Mouse (Mus musculus) midbrain, embryonic 14.5 days (tissue): ENCODE results near the gene Prkg1. TPM values are rescaled to one million over a fixed set of nuclear protein-coding genes. Genes with fewer than 3 reads are reported as not detected.

Experiments used
- ATAC-seq: fragments of 200-750 bp; cut with Nextera tagmentation; 2 replicates; pipeline ENCODE4 v1.8.0; 2017; ENCODE audit warnings: moderate number of reproducible peaks, moderate library complexity; ENCODE audit not compliant: low FRiP score, low TSS enrichment
- DNase-seq: peaks from one replicate; pipeline ENCODE4 v3.0.0-alpha.2; 2015
- H3K27ac ChIP-seq: fragments of 300-500 bp; sonication (generic); replicated peaks from 2 replicates; pipeline ENCODE4 v1.5.1; 2014; ENCODE audit warnings: mild to moderate bottlenecking, low read depth, low read length, moderate library complexity
- H3K27me3 ChIP-seq: fragments of 300-500 bp; sonication (generic); 2 replicates; pipeline ENCODE4 v1.6.1; 2014; ENCODE audit warnings: low read length, control low read depth, mixed read lengths; ENCODE audit not compliant: control insufficient read depth, insufficient read depth
- H3K36me3 ChIP-seq: fragments of 300-500 bp; sonication (generic); 2 replicates; pipeline ENCODE4 v1.6.1; 2014; ENCODE audit warnings: low read length, control low read depth; ENCODE audit not compliant: control insufficient read depth, insufficient read depth
- H3K4me1 ChIP-seq: fragments of 300-500 bp; sonication (generic); 2 replicates; pipeline ENCODE4 v1.6.1; 2014; ENCODE audit warnings: mild to moderate bottlenecking, antibody characterized with exemption, low read length, control low read depth; ENCODE audit not compliant: control insufficient read depth, insufficient read depth
- H3K4me2 ChIP-seq: fragments of 300-500 bp; sonication (generic); 2 replicates; pipeline ENCODE4 v1.6.1; 2014; ENCODE audit warnings: mild to moderate bottlenecking, low read length, moderate library complexity
- H3K4me3 ChIP-seq: fragments of 300-500 bp; sonication (generic); replicated peaks from 2 replicates; pipeline ENCODE4 v1.5.1; 2014; ENCODE audit warnings: low read depth, low read length
- H3K9ac ChIP-seq: fragments of 300-500 bp; sonication (generic); replicated peaks from 2 replicates; pipeline ENCODE4 v1.6.1; 2014; ENCODE audit warnings: mild to moderate bottlenecking, low read length, moderate library complexity
- H3K9me3 ChIP-seq: fragments of 300-500 bp; sonication (generic); 2 replicates; pipeline ENCODE4 v1.6.1; 2016; ENCODE audit warnings: low read length, control low read depth, mixed read lengths; ENCODE audit not compliant: control insufficient read depth
- WGBS: fragments of 180-500 bp; shearing (Covaris S2); extraction: QIAGEN DNeasy Blood & Tissue Kit; methylation state at CpG from one replicate; pipeline ENCODE4 v1.1.7; 2014; 5-methylcytosine and 5-hydroxymethylcytosine counted together
- polyA plus RNA-seq: library from polyadenylated mRNA; unstranded; fragments of >200 nt; fragmentation: Nextera tagmentation; extraction: Ambion mirVana; gene quantifications from 2 replicates; pipeline ENCODE4 v1.2.1, GENCODE M21; 2014

Prkg1 gene
- polyA plus RNA-seq, 1 experiment from 2014 or later = 3.9 TPM

DNA sequence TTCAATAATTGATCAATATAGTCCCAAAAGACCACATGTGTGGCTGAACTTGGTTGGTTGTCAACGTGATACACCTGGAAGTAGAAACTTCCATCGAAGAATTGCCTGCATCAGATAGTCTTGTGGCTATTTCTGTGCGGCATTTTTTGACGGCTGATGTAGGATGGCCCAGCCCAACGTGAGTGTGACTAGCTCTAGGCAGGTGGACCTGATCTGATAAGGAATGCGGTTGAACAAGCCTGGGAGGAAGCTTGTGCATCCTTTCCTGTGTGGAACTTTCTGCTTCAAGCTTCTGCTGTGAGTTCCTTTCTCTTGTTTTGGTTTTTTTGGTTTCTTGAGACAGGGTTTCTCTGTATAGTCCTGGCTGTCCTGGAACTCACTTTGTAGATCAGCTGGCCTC is 660.1 kb downstream of the Prkg1 start:
- Histone ChIP-seq H3K36me3 (no peaks in the 10 kb centered on the region), H3K9ac (no peak overlapping the region), H3K27me3 (no peaks in the 10 kb centered on the region), H3K9me3 (no peaks in the 10 kb centered on the region), H3K4me3 (no peak overlapping the region), H3K27ac (no peak overlapping the region), H3K4me2 (no peak overlapping the region), H3K4me1 (no peaks in the 10 kb centered on the region)
- DNase-seq (no peak), ATAC-seq (no peak)
- WGBS = 84% methylated on average over 6 of the region's 6 CpGs

DNA sequence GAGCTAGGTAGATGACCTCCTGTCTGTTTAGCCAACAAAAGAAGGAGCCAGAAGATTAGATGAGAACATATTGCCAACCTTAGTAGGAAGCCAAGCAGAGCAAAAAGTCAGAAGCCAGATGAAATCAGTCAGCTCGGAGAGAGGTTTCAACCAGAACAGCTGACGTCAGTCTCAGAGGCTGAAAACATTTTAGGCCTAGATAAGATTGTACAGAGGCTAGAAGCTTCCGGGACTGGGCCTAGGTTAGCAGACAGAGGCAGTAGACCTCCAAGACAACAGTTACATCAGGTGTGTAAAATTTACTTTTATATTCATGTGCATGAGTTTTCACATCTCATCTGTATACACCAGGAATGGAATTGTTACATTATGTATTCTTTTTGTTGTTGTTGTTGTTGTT is 665.5 kb downstream of the Prkg1 start:
- Histone ChIP-seq H3K9me3 (no peaks in the 10 kb centered on the region), H3K27me3 (no peaks in the 10 kb centered on the region), H3K36me3 (no peaks in the 10 kb centered on the region), H3K4me3 (no peak overlapping the region), H3K27ac (no peak overlapping the region), H3K9ac (no peak overlapping the region), H3K4me1 (no peaks in the 10 kb centered on the region), H3K4me2 (no peak overlapping the region)
- ATAC-seq = no peak
- DNase-seq = no peak
- 90% methylated on average over 3 of the region's 3 CpGs for WGBS

DNA sequence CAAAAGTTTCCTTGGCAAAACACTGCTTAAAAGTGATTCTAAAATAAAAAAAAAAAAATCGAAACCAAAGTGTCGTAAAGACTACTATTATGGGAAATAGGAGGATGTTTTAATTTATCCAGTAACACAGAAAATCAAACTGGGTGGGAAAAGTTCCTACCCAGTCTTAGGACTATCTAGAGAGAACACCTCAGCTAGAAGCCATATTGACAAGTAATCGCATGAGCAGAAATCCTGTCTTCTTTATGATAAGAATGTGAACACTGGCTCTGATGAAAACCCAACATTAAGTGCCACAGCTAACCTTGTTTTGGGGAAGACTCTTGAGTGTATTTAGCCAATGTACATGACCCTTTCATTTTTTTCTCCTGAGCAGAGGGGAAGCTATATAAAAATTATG is 667.0 kb downstream of the Prkg1 start:
- 69% methylated on average over 3 of the region's 3 CpGs for WGBS
- DNase-seq = no peak
- Histone ChIP-seq H3K9me3 (no peaks in the 10 kb centered on the region), H3K27ac (no peak overlapping the region), H3K27me3 (no peaks in the 10 kb centered on the region), H3K9ac (no peak overlapping the region), H3K4me3 (no peak overlapping the region), H3K4me2 (no peak overlapping the region), H3K4me1 (no peaks in the 10 kb centered on the region), H3K36me3 (no peaks in the 10 kb centered on the region)
- no peak for ATAC-seq

DNA sequence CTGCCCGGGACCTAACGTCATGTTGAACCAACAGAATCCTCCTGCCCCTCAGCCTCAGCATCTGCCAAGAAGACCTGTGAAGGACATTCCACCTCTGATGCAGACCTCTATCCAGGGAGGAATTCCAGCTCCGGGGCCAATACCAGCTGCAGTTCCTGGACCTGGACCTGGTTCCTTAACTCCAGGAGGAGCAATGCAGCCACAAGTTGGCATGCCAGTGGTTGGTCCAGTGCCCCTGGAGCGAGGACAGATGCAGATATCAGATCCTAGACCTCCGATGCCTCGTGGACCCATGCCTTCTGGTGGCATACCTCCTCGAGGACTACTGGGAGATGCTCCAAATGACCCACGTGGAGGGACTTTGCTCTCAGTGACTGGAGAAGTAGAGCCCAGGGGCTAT is 681.1 kb downstream of the Prkg1 start:
- Histone ChIP-seq H3K4me1 (peaks cover 19% of the 10 kb centered on the region), H3K4me2 (peak overlapping the region; percentile 95), H3K4me3 (peak overlapping the region; percentile 72), H3K9ac (peak overlapping the region; percentile 76), H3K36me3 (peaks cover 29% of the 10 kb centered on the region), H3K27me3 (no peaks in the 10 kb centered on the region), H3K9me3 (peaks cover 3% of the 10 kb centered on the region; the same call in 1 of the 2 replicates), H3K27ac (no peak overlapping the region)
- 96% methylated on average over 8 of the region's 8 CpGs for WGBS
- no peak for ATAC-seq
- DNase-seq = no peak

DNA sequence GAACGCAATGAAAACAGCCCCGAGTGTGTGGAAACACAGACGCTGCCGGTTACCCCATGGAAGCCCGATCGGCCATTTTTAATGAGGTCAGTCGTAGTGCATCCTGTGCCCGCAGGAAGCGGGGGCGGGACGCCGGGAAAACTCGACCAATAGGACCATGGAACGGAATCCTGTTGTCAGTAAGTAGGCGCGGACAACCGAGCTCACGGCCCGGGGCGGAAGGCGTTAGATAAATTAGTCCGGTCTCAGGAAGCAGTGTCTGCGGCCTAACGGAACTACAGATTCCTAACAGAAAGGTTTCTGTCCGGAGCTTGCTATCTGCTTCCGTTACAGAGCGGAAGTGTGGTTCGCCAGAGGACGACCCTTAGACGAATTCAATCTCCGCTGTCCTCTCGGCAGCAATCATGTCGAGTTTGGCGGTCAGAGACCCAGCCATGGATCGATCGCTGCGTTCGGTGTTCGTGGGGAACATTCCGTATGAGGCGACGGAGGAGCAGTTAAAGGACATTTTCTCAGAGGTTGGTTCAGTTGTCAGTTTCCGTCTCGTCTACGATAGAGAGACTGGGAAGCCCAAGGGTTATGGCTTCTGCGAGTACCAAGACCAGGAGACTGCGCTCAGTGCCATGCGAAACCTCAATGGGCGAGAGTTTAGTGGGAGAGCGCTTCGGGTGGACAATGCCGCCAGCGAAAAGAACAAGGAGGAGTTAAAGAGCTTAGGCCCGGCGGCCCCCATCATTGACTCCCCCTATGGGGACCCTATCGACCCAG is 682.0 kb downstream of the Prkg1 start, which contains the start of gene Cstf2t:
Gene Cstf2t (plus strand): TSS at position 176 of the 768 bp plus-strand sequence.
- Histone ChIP-seq H3K9me3 (peaks cover 3% of the 10 kb centered on the region; the same call in 1 of the 2 replicates), H3K27me3 (no peaks in the 10 kb centered on the region), H3K9ac (peak within 1 kb of the TSS; percentile 76), H3K36me3 (peaks cover 29% of the 10 kb centered on the region), H3K4me1 (peaks cover 19% of the 10 kb centered on the region), H3K27ac (peak within 1 kb of the TSS; percentile 89), H3K4me3 (peak within 1 kb of the TSS; percentile 72), H3K4me2 (peak within 1 kb of the TSS; percentile 95)
- DNase-seq (peak; percentile 99), ATAC-seq (peak; percentile 100)
- WGBS = 2% methylated on average over 56 of the region's 56 CpGs

DNA sequence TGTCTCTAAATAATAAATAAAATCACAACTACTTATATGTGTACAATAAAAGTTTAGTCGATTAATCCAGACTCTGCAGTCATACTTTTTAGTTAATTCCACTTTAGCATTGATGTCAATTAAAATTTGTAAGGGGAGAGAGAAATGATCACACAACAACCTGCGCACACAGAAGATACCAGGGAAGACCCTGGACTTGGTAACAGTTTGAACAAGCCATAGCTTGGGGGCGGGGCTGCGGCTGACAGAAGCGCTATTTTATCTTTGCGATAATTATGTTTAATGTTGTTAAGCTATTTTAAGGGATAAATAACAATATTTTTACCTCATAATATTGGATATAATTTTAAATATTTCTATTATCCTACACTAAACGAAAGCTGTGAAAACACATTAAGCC is 682.6 kb downstream of the Prkg1 start:
- Histone ChIP-seq H3K4me2 (peak overlapping the region; percentile 61), H3K27me3 (no peaks in the 10 kb centered on the region), H3K27ac (peak overlapping the region; percentile 89), H3K4me3 (peak overlapping the region; percentile 72), H3K9ac (peak overlapping the region; percentile 34; the same call in 1 of the 2 replicates), H3K36me3 (peaks cover 27% of the 10 kb centered on the region), H3K9me3 (peaks cover 3% of the 10 kb centered on the region; the same call in 1 of the 2 replicates), H3K4me1 (peaks cover 19% of the 10 kb centered on the region)
- ATAC-seq = peak; percentile 44
- DNase-seq = no peak
- WGBS = 17% methylated on average over 7 of the region's 7 CpGs

DNA sequence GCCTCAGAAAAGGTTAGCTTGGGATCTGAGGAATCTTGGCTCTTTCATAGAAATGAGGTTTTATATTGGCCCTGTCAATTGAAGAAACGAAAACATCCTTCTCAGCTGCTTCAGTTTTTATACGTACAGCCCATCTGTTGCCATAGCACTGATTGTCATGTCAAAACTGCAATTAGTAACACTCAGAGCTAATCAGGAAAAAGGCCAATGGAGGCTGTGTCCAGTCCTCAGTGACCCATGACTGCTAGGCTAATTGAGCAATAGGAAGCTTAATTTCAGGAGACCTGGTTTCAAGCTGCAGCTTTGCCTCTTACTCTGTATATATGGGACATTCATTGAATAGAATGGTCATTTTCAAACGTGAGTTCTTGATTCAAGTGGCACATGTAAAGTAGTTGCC is 686.6 kb downstream of the Prkg1 start:
- DNase-seq = no peak

DNA sequence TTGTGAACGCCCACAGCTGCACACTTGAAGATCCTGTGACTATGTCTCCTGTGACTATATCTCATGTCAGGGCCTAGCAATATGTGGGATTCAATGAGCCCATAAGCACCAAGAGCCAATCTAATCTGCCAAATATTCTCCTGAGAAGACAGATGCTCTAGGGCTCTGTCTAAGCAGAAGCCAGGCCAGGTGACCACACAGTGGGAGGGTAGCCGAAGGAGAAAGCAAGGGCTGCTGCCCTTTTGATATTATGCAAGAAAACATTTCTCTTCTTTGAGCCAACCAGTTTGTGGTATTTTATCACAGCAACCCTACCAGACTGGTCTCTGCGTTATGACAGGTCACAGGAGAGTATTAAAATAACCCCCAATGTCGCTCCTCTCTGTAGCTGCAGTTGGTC is 688.7 kb downstream of the Prkg1 start:
- ATAC-seq = no peak
- 84% methylated on average over 4 of the region's 4 CpGs for whole genome bisulfite sequencing
- Histone ChIP-seq H3K4me1 (peaks cover 11% of the 10 kb centered on the region), H3K9ac (no peak overlapping the region), H3K4me2 (no peak overlapping the region), H3K36me3 (no peaks in the 10 kb centered on the region), H3K4me3 (no peak overlapping the region), H3K27me3 (no peaks in the 10 kb centered on the region), H3K27ac (no peak overlapping the region), H3K9me3 (no peaks in the 10 kb centered on the region)
- DNase-seq = no peak

More for the DNA sequence above, 686.6 kb downstream of the Prkg1 start:
- Histone ChIP-seq H3K4me3 (no peak overlapping the region), H3K27ac (no peak overlapping the region), H3K4me1 (peaks cover 11% of the 10 kb centered on the region), H3K27me3 (no peaks in the 10 kb centered on the region), H3K36me3 (no peaks in the 10 kb centered on the region), H3K9me3 (no peaks in the 10 kb centered on the region), H3K4me2 (no peak overlapping the region), H3K9ac (no peak overlapping the region)
- WGBS = 55% methylated on average over 3 of the region's 3 CpGs
- no peak for ATAC-seq

DNA sequence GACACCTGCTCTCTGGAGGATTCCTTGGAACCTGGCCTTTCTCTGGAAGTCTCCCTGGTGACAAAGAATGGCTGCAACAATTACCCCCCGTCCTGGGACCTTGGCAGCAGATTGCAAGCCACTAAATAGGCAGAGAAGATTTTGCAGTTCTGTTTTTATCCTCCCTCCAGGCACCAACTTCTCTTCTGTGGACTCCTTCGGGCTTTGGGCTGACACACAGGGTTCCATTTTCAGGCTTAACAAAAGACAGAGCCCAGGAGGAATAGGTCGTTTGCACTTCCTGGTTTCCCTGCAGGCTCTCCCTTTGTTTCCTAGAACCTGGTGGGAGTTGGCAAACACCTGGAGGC is 690.1 kb downstream of the Prkg1 start:
- ATAC-seq (peak; percentile 61; the same call in 1 of the 2 replicates), DNase-seq (peak; percentile 51)
- H3K4me1 ChIP-seq = peaks cover 11% of the 10 kb centered on the region
- H3K9me3 ChIP-seq = no peaks in the 10 kb centered on the region
- peak overlapping the region; percentile 47 for H3K4me2 ChIP-seq
- H3K27me3 ChIP-seq = no peaks in the 10 kb centered on the region
- no peaks in the 10 kb centered on the region for H3K36me3 ChIP-seq
- peak overlapping the region; percentile 14; the same call in 1 of the 2 replicates for H3K4me3 ChIP-seq
- peak overlapping the region; percentile 63 for H3K27ac ChIP-seq
- WGBS = 2% methylated on average over 3 of the region's 3 CpGs
- H3K9ac ChIP-seq = no peak overlapping the region
